Mouse (Mus musculus): ENCODE results near the gene Mff. TPM values are rescaled to one million over a fixed set of nuclear protein-coding genes. Genes with fewer than 3 reads are reported as not detected.

The Mff gene
- polyA plus RNA-seq (2016; fragmentation: Nextera tagmentation; extraction: Ambion mirVana), result 182 and 216 TPM in 2 replicates

GRCm38 (mm10) chr1:82724339-82725025 lies at the start of gene Mff:
Gene Mff, plus strand, starts transcription at chr1:82724890.
- Histone ChIP-seq H3K27me3 (ENCODE audit: low read depth, poor library complexity, severe bottlenecking) (0 out of 2 replicates have a peak, but pooled peaks cover 4% of the 10 kb centered on the region), H3K9me3 (replicated peaks) (no peaks in the 10 kb centered on the region), H3K4me1 (peaks cover 9% of the 10 kb centered on the region), H3K4me3 (peak within 1 kb of the TSS; percentile 88), H3K27ac (peak within 1 kb of the TSS; percentile 97), H3K36me3 (peaks cover 16% of the 10 kb centered on the region)
- WGBS, result 10% methylated on average over 38 of the region's 38 CpGs
- DNase-seq (ENCODE audit: low spot score), result peak; percentile 96

DNA sequence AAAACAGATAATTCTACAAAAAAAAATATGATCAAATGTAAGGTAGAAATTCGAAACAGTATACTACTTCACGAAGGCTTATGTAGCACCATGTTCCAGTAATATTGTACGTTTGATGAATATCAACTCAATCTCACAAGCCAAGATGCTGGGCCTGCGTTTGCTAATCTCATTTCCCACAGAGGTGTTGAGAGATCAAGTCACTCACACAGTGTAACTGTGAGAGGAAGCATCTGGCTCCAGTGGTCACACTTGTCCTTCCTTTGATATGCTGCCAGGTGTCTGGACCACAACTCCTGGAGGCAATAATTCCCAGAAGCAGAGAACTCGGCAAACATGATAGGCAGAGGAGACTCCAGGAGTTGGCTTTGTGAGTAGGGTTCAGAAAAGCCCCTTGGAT lies 38.4 kb upstream of the Mff start:
- Histone ChIP-seq H3K27ac (no peak overlapping the region), H3K4me3 (no peak overlapping the region), H3K36me3 (no peaks in the 10 kb centered on the region), H3K9me3 (replicated peaks) (no peaks in the 10 kb centered on the region), H3K27me3 (ENCODE audit: low read depth, poor library complexity, severe bottlenecking) (no peaks in the 10 kb centered on the region), H3K4me1 (no peaks in the 10 kb centered on the region)
- WGBS, result 81% methylated on average over 5 of the region's 5 CpGs
- no peak for DNase-seq (ENCODE audit: low spot score)

DNA sequence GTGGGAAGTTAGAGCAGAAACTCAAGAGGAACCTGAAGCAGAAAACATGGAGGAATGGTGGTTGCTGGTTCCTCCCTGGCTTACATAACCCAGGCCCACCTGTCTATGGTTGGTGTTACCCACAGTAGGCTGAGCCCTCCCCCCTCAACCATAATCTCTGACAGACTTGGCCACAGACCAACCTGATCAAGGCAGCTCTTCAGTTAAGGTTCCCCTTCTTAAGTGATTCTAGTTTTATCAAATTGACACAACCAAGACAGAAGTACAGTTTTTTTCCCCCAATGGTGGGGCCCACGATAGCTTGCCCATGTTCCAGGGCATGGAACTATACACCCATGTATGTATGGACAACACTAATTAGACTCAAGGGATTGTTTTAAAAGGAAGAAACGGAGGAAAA lies 37.8 kb upstream of the Mff start:
- H3K27ac ChIP-seq, result no peak overlapping the region
- H3K27me3 ChIP-seq (ENCODE audit: low read depth, poor library complexity, severe bottlenecking), result no peaks in the 10 kb centered on the region
- H3K4me1 ChIP-seq, result no peaks in the 10 kb centered on the region
- no peaks in the 10 kb centered on the region for H3K36me3 ChIP-seq
- no peak for DNase-seq (ENCODE audit: low spot score)
- no peaks in the 10 kb centered on the region for H3K9me3 ChIP-seq (replicated peaks)
- WGBS, result 93% methylated on average over 2 of the region's 2 CpGs
- no peak overlapping the region for H3K4me3 ChIP-seq

DNA sequence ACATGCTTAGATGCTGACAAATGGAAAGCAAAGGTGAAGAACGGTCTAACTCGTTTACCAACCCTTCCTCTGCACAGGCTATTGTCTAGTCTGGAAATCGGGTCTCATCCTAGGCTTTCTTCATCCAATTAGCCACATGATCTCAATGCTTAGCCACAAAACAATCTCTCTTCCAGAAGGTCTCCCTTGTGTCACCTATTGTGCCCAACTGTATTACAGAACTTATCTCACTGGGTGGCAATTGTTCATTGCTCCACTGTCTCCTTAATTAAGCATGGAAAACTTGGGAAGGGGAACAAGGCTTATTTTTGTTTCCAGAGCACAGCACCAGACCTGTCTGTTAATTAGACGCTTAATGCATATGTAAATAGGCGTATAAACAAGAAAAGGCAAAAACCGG lies 36.8 kb upstream of the Mff start:
- 90% methylated on average over 6 of the region's 6 CpGs for WGBS
- H3K4me1 ChIP-seq, result no peaks in the 10 kb centered on the region
- no peak overlapping the region for H3K4me3 ChIP-seq
- no peaks in the 10 kb centered on the region for H3K36me3 ChIP-seq
- H3K27me3 ChIP-seq (ENCODE audit: low read depth, poor library complexity, severe bottlenecking), result no peaks in the 10 kb centered on the region
- no peak overlapping the region for H3K27ac ChIP-seq
- H3K9me3 ChIP-seq (replicated peaks), result no peaks in the 10 kb centered on the region
- no peak for DNase-seq (ENCODE audit: low spot score)

GRCm38 (mm10) chr1:82695915-82696314 lies 28.8 kb upstream of the Mff start:
- H3K27ac ChIP-seq, result no peak overlapping the region
- H3K36me3 ChIP-seq, result no peaks in the 10 kb centered on the region
- no peaks in the 10 kb centered on the region for H3K9me3 ChIP-seq (replicated peaks)
- no peak overlapping the region for H3K4me3 ChIP-seq
- H3K27me3 ChIP-seq (ENCODE audit: low read depth, poor library complexity, severe bottlenecking), result no peaks in the 10 kb centered on the region
- WGBS, result 65% methylated on average over 3 of the region's 3 CpGs
- no peak for DNase-seq (ENCODE audit: low spot score)
- H3K4me1 ChIP-seq, result no peaks in the 10 kb centered on the region

- DNase-seq (ENCODE audit: low spot score), result no peak
- H3K4me3 ChIP-seq, result no peak overlapping the region
- 80% methylated on average over 9 of the region's 9 CpGs for WGBS
- 0 out of 2 replicates have a peak, but pooled peaks cover 4% of the 10 kb centered on the region for H3K27me3 ChIP-seq (ENCODE audit: low read depth, poor library complexity, severe bottlenecking)
- H3K27ac ChIP-seq, result no peak overlapping the region
- no peaks in the 10 kb centered on the region for H3K4me1 ChIP-seq
- H3K9me3 ChIP-seq (replicated peaks), result no peaks in the 10 kb centered on the region
- no peaks in the 10 kb centered on the region for H3K36me3 ChIP-seq
Observed at GRCm38 (mm10) chr1:82717816-82718512, 6.7 kb upstream of the Mff start.

DNA sequence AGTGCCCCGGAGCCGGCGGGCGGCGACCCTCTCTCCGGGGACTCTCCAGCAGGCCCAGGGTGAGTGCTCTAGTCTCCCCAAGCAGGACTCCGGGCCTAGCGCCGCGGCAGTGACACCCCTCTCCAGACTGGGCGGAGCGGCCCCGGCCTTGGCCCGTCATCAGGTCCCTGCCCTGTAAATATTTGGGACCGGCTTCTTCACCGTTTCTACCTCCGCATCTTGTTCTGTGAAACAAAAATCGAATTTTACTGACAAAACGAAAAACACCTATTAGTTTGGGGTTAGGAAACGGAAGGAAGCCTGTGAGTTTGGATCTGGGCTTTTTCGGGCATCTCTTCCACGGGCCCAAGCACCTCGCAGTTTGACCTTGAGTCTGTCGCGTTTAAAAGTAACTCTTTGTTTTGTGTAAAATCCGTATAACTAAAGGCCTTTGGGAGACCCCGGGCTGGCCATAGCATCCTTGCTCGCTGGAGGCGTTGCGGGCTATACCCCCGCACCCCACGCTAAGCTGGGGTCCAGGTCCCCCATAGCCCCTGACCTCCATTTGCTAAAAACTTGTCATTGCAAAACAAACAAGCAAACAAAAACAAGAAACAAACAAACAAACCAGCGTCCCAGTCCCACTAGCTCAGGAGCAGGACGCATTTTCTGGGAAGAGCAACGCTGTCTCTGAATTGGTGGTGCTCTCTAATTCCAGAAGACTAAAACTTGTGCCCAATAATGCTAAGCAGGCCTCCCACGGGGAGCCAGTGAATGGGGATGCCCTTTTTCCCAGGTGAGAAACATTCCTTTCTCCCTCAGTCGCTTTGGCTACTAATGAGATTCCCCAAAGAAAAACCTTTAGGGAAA lies 560 bp downstream of the Mff start:
- Histone ChIP-seq H3K4me3 (peak overlapping the region; percentile 88), H3K27ac (peak overlapping the region; percentile 97), H3K27me3 (ENCODE audit: low read depth, poor library complexity, severe bottlenecking) (0 out of 2 replicates have a peak, but pooled peaks cover 4% of the 10 kb centered on the region), H3K4me1 (peaks cover 9% of the 10 kb centered on the region), H3K36me3 (peaks cover 24% of the 10 kb centered on the region), H3K9me3 (replicated peaks) (no peaks in the 10 kb centered on the region)
- no peak for DNase-seq (ENCODE audit: low spot score)
- 2% methylated on average over 37 of the region's 37 CpGs for WGBS

- H3K27ac ChIP-seq, result no peak overlapping the region
- peaks cover 9% of the 10 kb centered on the region for H3K4me1 ChIP-seq
- H3K9me3 ChIP-seq (replicated peaks), result no peaks in the 10 kb centered on the region
- no peak for DNase-seq (ENCODE audit: low spot score)
- 0 out of 2 replicates have a peak, but pooled peaks cover 4% of the 10 kb centered on the region for H3K27me3 ChIP-seq (ENCODE audit: low read depth, poor library complexity, severe bottlenecking)
- peak overlapping the region; percentile 88 for H3K4me3 ChIP-seq
- H3K36me3 ChIP-seq, result peaks cover 30% of the 10 kb centered on the region
- WGBS, result 64% methylated on average over 4 of the region's 4 CpGs
Observed at GRCm38 (mm10) chr1:82725875-82726185, 1.1 kb downstream of the Mff start.

DNA sequence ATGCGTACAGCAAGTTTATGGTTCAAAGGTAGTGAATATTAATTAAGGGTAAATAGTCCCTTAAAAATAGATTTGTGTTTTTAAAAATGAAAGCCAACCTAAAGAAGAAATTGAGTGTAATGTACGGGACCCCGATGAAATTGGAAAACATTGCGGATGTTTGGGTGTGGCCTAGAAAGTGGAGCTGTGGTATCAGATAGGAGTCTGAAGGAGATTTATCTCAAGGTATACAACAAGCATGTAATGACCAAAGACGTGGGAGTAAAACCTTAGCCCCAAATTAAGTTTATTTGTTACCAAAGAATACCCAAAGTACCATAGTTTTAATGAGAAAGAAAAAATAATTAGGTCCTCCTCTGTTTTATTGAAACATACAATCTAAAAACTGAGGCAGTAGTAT lies 1.8 kb downstream of the Mff start:
- WGBS, result 96% methylated on average over 5 of the region's 5 CpGs
- H3K9me3 ChIP-seq (replicated peaks), result no peaks in the 10 kb centered on the region
- H3K27me3 ChIP-seq (ENCODE audit: low read depth, poor library complexity, severe bottlenecking), result 0 out of 2 replicates have a peak, but pooled peaks cover 4% of the 10 kb centered on the region
- H3K27ac ChIP-seq, result no peak overlapping the region
- no peak for DNase-seq (ENCODE audit: low spot score)
- H3K36me3 ChIP-seq, result peaks cover 36% of the 10 kb centered on the region
- H3K4me1 ChIP-seq, result peaks cover 9% of the 10 kb centered on the region
- no peak overlapping the region for H3K4me3 ChIP-seq

GRCm38 (mm10) chr1:82733357-82733756 lies 8.7 kb downstream of the Mff start:
- Histone ChIP-seq H3K27me3 (ENCODE audit: low read depth, poor library complexity, severe bottlenecking) (no peaks in the 10 kb centered on the region), H3K4me1 (no peaks in the 10 kb centered on the region), H3K27ac (no peak overlapping the region), H3K4me3 (no peak overlapping the region), H3K9me3 (replicated peaks) (no peaks in the 10 kb centered on the region), H3K36me3 (peaks cover 98% of the 10 kb centered on the region)
- DNase-seq (ENCODE audit: low spot score), result no peak
- 89% methylated on average over 1 of the region's 1 CpGs for WGBS

DNA sequence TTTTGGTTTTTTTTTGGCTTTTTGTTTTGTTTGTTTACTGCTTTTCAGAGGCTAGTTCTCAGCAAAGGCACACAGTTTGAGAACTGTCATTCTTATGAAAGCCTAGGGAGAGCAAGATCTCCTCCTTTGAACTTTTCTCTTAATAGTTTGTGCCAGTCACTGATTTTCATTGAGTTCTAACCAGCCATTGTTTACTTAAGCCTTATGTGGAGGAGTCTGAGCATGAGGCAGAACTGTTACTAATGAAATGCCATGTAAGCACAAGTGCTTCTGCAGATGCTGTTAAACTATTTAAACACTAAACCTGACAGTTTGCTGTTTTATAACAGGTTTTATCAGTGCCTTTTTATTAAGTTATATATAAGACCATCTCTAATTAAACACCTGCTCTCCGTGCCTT lies 13.4 kb downstream of the Mff start:
- H3K27me3 ChIP-seq (ENCODE audit: low read depth, poor library complexity, severe bottlenecking), result no peaks in the 10 kb centered on the region
- H3K4me3 ChIP-seq, result no peak overlapping the region
- no peak for DNase-seq (ENCODE audit: low spot score)
- H3K27ac ChIP-seq, result no peak overlapping the region
- H3K36me3 ChIP-seq, result peaks cover 79% of the 10 kb centered on the region
- WGBS, result 97% methylated on average over 1 of the region's 1 CpGs
- no peaks in the 10 kb centered on the region for H3K9me3 ChIP-seq (replicated peaks)
- H3K4me1 ChIP-seq, result no peaks in the 10 kb centered on the region

DNA sequence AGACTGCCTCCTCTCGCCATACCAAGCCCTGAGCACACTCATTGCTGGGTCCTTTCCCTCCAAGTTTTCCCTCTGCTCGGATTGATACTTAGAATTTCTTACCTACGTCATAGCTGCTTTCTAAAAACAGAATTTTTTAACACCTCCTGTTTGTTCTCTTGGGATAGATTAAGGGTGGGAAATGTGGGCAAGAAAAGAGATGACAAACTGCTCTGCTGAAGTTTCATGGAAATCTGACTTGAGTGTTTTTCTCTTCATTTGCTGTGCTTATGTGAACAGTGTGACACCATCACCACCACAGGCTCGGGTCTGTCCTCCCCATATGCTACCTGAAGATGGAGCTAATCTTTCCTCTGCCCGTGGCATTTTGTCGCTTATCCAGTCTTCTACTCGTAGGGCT lies 16.8 kb downstream of the Mff start:
- 87% methylated on average over 7 of the region's 7 CpGs for WGBS
- peaks cover 52% of the 10 kb centered on the region for H3K36me3 ChIP-seq

DNA sequence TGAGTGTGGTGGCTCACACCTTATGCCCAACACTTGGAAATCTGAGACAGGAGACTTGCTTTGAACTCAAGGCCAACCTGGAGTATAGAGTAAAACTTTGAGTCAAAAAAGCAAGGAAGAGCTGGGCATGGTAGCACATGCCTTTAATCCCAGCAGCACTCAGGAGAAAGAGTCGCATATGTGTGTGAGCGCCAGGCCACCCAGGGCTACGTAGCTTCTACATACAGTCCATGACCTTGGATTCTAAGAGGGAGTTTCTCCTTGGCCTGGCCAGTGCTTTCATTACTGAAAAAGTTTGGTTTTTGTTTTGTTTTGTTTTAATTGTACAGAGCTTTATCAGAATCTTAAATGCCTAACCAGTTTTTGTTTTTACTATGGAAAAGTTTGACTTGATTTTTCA lies 19.3 kb downstream of the Mff start:
- Histone ChIP-seq H3K27ac (no peak overlapping the region), H3K9me3 (replicated peaks) (no peaks in the 10 kb centered on the region), H3K36me3 (peaks cover 42% of the 10 kb centered on the region), H3K4me1 (no peaks in the 10 kb centered on the region; the same call in 1 of the 2 replicates), H3K4me3 (no peak overlapping the region), H3K27me3 (ENCODE audit: low read depth, poor library complexity, severe bottlenecking) (no peaks in the 10 kb centered on the region)
- 97% methylated on average over 3 of the region's 3 CpGs for WGBS
- no peak for DNase-seq (ENCODE audit: low spot score)

More for the DNA sequence above, 16.8 kb downstream of the Mff start:
- Histone ChIP-seq H3K9me3 (replicated peaks) (no peaks in the 10 kb centered on the region), H3K27me3 (ENCODE audit: low read depth, poor library complexity, severe bottlenecking) (no peaks in the 10 kb centered on the region), H3K4me3 (no peak overlapping the region), H3K27ac (no peak overlapping the region), H3K4me1 (no peaks in the 10 kb centered on the region; the same call in 1 of the 2 replicates)
- no peak for DNase-seq (ENCODE audit: low spot score)

Measured in limb, embryonic 10.5 days (tissue).